Comparison of ENCODE assay signal across 14 mouse cellular contexts in the genomic region with DNA sequence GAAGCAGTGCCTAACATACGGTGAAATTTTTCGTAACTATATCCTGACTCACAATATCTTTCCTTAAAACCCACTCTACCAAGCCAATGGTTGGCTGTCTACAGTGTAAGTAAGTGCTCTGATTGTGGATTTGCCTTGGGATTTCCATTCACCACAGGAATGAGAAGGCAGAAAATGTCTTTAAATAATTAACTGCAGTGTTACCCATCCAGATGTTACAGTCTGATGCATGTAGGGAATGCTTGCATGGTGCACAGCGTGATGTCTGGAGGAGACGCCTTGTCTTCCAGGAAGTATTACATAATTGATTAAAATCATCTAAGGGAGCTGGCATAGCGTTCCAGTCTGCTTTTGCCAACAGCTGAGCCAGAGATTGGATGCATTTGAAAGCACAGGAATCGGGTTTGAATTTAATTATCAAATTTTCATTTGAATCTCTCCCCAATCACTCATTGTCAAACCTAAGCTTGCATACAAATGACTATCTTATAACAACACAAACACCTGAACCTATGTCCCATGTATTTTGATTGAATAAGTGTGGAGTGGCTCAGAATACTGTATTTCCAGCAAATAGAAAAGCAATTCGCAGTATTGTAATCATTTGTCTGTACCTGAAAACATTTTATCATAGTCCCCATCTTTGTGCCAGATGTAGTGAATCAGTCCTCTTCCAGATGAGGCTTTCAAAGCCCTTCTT.
DNase-seq lines count a peak whose midpoint lies in the region; ATAC-seq and TF ChIP-seq lines count a peak whose summit lies in the region.
"Had no signal": no experiment of that assay in that cellular context is flagged by ENCODE, and none has a peak within 500 bp of the region (broad histone marks: within the 10 kb centered on the region; RNA-seq: fewer than 3 reads in every experiment).

No protein-coding gene starts in this region.

- H3K27me3 ChIP-seq in cerebellum, adult 2 months (ENCODE audit: control insufficient read depth, insufficient read depth, low read length): no peaks in the 10 kb centered on the region
- H3K27me3 ChIP-seq in hindbrain, embryonic 12.5 days: no peaks in the 10 kb centered on the region
- H3K27me3 ChIP-seq in midbrain, postnatal 0 days (ENCODE audit: insufficient read depth, low read length): no peaks in the 10 kb centered on the region
- H3K27me3 ChIP-seq in intestine, embryonic 16.5 days (replicated peaks; ENCODE audit: control insufficient read depth, insufficient read depth, low read length): no peaks in the 10 kb centered on the region
- H3K27me3 ChIP-seq: limb, embryonic 13.5 days had no signal

- no peak overlapping the region for H3K4me3 ChIP-seq in cerebellum, adult 2 months (replicated peaks; ENCODE audit: insufficient read depth, low read depth, low read length)
- H3K4me3 ChIP-seq in hindbrain, embryonic 12.5 days: no peak overlapping the region
- H3K4me3 ChIP-seq in midbrain, postnatal 0 days (ENCODE audit: low read depth, low read length): no peak overlapping the region
- H3K4me3 ChIP-seq in intestine, embryonic 16.5 days (ENCODE audit: low read length): no peak overlapping the region
- H3K4me3 ChIP-seq: layer of hippocampus, adult 2 months; limb, embryonic 13.5 days had no signal

- TF ChIP-seq CTCF in cerebellum, adult 2 months (IDR thresholded peaks at IDR 0.05; ENCODE audit: borderline replicate concordance, insufficient read depth, low read depth, low read length): no peak
- TF ChIP-seq CTCF in midbrain, postnatal 0 days (IDR thresholded peaks at IDR 0.05): no peak

- no peak overlapping the region for H3K9ac ChIP-seq in hindbrain, embryonic 12.5 days
- no peak overlapping the region for H3K9ac ChIP-seq in midbrain, postnatal 0 days (replicated peaks; ENCODE audit: low read length, poor library complexity, severe bottlenecking)
- H3K9ac ChIP-seq in intestine, embryonic 16.5 days (ENCODE audit: low read depth, low read length): no peak overlapping the region
- H3K9ac ChIP-seq: limb, embryonic 13.5 days had no signal

- peak; percentile 18 to 40 for DNase-seq in cerebellum, postnatal 10 days
- DNase-seq in cerebellum, adult 2 months: no peak
- DNase-seq in layer of hippocampus, adult 18-20 months (ENCODE audit: low spot score in 2 of 2): peak; percentile 7 to 35
- no peak for DNase-seq in layer of hippocampus, adult 9-11 months
- peak; percentile 27 for DNase-seq in midbrain, postnatal 0 days (ENCODE audit: low spot score)
- DNase-seq in gastrocnemius, postnatal 36 days: no peak
- DNase-seq: cerebellum, postnatal 25 days; heart, adult 18-20 months; lung, adult 2 months had no signal

- TF ChIP-seq POLR2A in cerebellum, adult 2 months (IDR thresholded peaks at IDR 0.05; ENCODE audit: borderline replicate concordance, insufficient read depth, low read length): no peak

- peak; percentile 80 for ATAC-seq in hindbrain, embryonic 12.5 days (ENCODE audit: low FRiP score)
- no peak for ATAC-seq in midbrain, postnatal 0 days (ENCODE audit: low FRiP score)
- no peak for ATAC-seq in intestine, embryonic 16.5 days

- H3K4me1 ChIP-seq in cerebellum, adult 2 months (ENCODE audit: control insufficient read depth, insufficient read depth, low read length): no peaks in the 10 kb centered on the region
- H3K4me1 ChIP-seq in hindbrain, embryonic 12.5 days: no peaks in the 10 kb centered on the region
- H3K4me1 ChIP-seq in midbrain, postnatal 0 days (ENCODE audit: insufficient read depth, low read length): no peaks in the 10 kb centered on the region
- no peaks in the 10 kb centered on the region for H3K4me1 ChIP-seq in intestine, embryonic 16.5 days (ENCODE audit: control insufficient read depth, insufficient read depth, low read length)
- H3K4me1 ChIP-seq: limb, embryonic 13.5 days had no signal

- H3K9me3 ChIP-seq in hindbrain, embryonic 12.5 days (replicated peaks): no peaks in the 10 kb centered on the region
- no peaks in the 10 kb centered on the region for H3K9me3 ChIP-seq in midbrain, postnatal 0 days (ENCODE audit: low read length)
- no peaks in the 10 kb centered on the region for H3K9me3 ChIP-seq in intestine, embryonic 16.5 days (ENCODE audit: control insufficient read depth, low read length)
- H3K9me3 ChIP-seq: limb, embryonic 13.5 days had no signal

- H3K27ac ChIP-seq in cerebellum, adult 2 months (ENCODE audit: insufficient read depth, low read length): no peak overlapping the region
- H3K27ac ChIP-seq in hindbrain, embryonic 12.5 days: no peak overlapping the region
- no peak overlapping the region for H3K27ac ChIP-seq in midbrain, postnatal 0 days (ENCODE audit: low read depth, low read length)
- H3K27ac ChIP-seq in intestine, embryonic 16.5 days (ENCODE audit: low read length): no peak overlapping the region
- H3K27ac ChIP-seq: layer of hippocampus, adult 2 months; limb, embryonic 13.5 days; stomach, postnatal 0 days had no signal

- intact Hi-C loops in gastrocnemius, postnatal 36 days (cut with DNase I): no loop called here

- no peak overlapping the region for H3K4me2 ChIP-seq in hindbrain, embryonic 12.5 days (replicated peaks)
- H3K4me2 ChIP-seq in midbrain, postnatal 0 days (ENCODE audit: low read depth, low read length, poor library complexity, severe bottlenecking): no peak overlapping the region
- H3K4me2 ChIP-seq in intestine, embryonic 16.5 days (ENCODE audit: low read depth, low read length): no peak overlapping the region
- H3K4me2 ChIP-seq: limb, embryonic 13.5 days had no signal

- no peaks in the 10 kb centered on the region for H3K36me3 ChIP-seq in hindbrain, embryonic 12.5 days
- no peaks in the 10 kb centered on the region for H3K36me3 ChIP-seq in midbrain, postnatal 0 days (ENCODE audit: insufficient read depth, low read length)
- H3K36me3 ChIP-seq in intestine, embryonic 16.5 days (ENCODE audit: control insufficient read depth, insufficient read depth, low read length): no peaks in the 10 kb centered on the region
- H3K36me3 ChIP-seq: limb, embryonic 13.5 days had no signal

- WGBS in cerebellum, adult 2 months: 52% methylated on average over 7 of the region's 7 CpGs
- WGBS in hindbrain, embryonic 12.5 days: 69% methylated on average over 7 of the region's 7 CpGs
- 60% methylated on average over 7 of the region's 7 CpGs for WGBS in midbrain, postnatal 0 days
- 80% methylated on average over 7 of the region's 7 CpGs for WGBS in intestine, embryonic 16.5 days

Comparison
In these comparisons a context has a peak if more than half of its experiments do, and no peak if none do; other contexts are left out.
1. DNase-seq: peak in cerebellum, postnatal 10 days (2 of 2), layer of hippocampus, adult 18-20 months (2 of 2) and midbrain, postnatal 0 days (single experiment); none in cerebellum, adult 2 months (0 of 2), layer of hippocampus, adult 9-11 months (single experiment) and gastrocnemius, postnatal 36 days (0 of 2).